Mouse (Mus musculus) liver, embryonic 14.5 days (tissue): ENCODE measurements at regions not wholly inside any gene's neighbourhood (a gene's known extent, or its start where the extent isn't known, plus 50 kb on each side); places are given as distances from the start of the nearest gene placed in this dataset.

Experiments
- ATAC-seq: fragments of 200-750 bp; cut with Nextera tagmentation; 2 replicates; pipeline ENCODE4 v1.8.0; 2017; ENCODE audit warnings: moderate number of reproducible peaks, mild to moderate bottlenecking, moderate library complexity; ENCODE audit not compliant: insufficient read depth
- DNase-seq, 3 experiments: peaks; one replicate each; pipeline ENCODE4 v3.0.0-alpha.2; 2012 to 2013; ENCODE audit warnings: low read depth in 3 of 3, low spot score in 3 of 3
- H3K27ac ChIP-seq: fragments of 300-500 bp; sonication (generic); 2 replicates; pipeline ENCODE4 v1.5.1; 2014; ENCODE audit warnings: moderate library complexity, mild to moderate bottlenecking, control low read depth, inconsistent platforms
- H3K27me3 ChIP-seq: fragments of 300-500 bp; sonication (generic); 2 replicates; pipeline ENCODE4 v1.6.1; 2014; ENCODE audit warnings: mild to moderate bottlenecking, low read length, moderate library complexity; ENCODE audit not compliant: control insufficient read depth, insufficient read depth
- H3K36me3 ChIP-seq: fragments of 300-500 bp; sonication (generic); replicated peaks from 2 replicates; pipeline ENCODE4 v1.6.1; 2014; ENCODE audit warnings: low read depth; ENCODE audit not compliant: control insufficient read depth, insufficient read depth
- H3K4me1 ChIP-seq, 2 experiments: fragments of 200-500 bp in 1 of 2; fragments of 300-500 bp in 1 of 2; sonication (generic) in 1 of 2; replicated peaks; 2 replicates each; pipeline ENCODE4 v1.6.1; 2012 to 2014; ENCODE audit warnings: antibody characterized with exemption in 1 of 2, inconsistent platforms in 1 of 2, low read length in 1 of 2; ENCODE audit not compliant: control insufficient read depth in 2 of 2, insufficient read depth in 2 of 2
- H3K4me2 ChIP-seq: fragments of 300-500 bp; sonication (generic); 2 replicates; pipeline ENCODE4 v1.6.1; 2014; ENCODE audit warnings: low read depth, mild to moderate bottlenecking, control low read depth, moderate library complexity
- H3K4me3 ChIP-seq, 2 experiments: fragments of 200-500 bp in 1 of 2; fragments of 300-500 bp in 1 of 2; sonication (generic) in 1 of 2; 2 replicates each; pipeline ENCODE4 v1.5.1; 2012 to 2014; ENCODE audit warnings: low read depth in 2 of 2, low read length in 2 of 2, mild to moderate bottlenecking in 2 of 2, control low read depth in 1 of 2, inconsistent platforms in 1 of 2, moderate library complexity in 1 of 2; ENCODE audit not compliant: insufficient read depth in 1 of 2
- H3K9ac ChIP-seq: fragments of 300-500 bp; sonication (generic); replicated peaks from 2 replicates; pipeline ENCODE4 v1.6.1; 2014; ENCODE audit warnings: mild to moderate bottlenecking, control low read depth, moderate library complexity
- H3K9me3 ChIP-seq: fragments of 300-500 bp; sonication (generic); 2 replicates; pipeline ENCODE4 v1.6.1; 2016; ENCODE audit warnings: low read length, mixed read lengths; ENCODE audit not compliant: control insufficient read depth
- CTCF ChIP-seq: IDR thresholded peaks from 2 replicates; pipeline ENCODE4 v1.5.1; 2016; ENCODE audit warnings: antibody characterized with exemption, low read depth, control low read depth
- EP300 ChIP-seq: IDR thresholded peaks from 2 replicates; pipeline ENCODE4 v1.6.1; 2016; ENCODE audit warnings: antibody characterized with exemption, low read depth
- WGBS: fragments of 180-500 bp; shearing (Covaris S2); extraction: QIAGEN DNeasy Blood & Tissue Kit; methylation state at CpG from one replicate; pipeline ENCODE4 v1.1.7; 2014; ENCODE audit not compliant: insufficient replicate concordance; 5-methylcytosine and 5-hydroxymethylcytosine counted together

- no peaks in the 10 kb centered on the region for H3K4me1 ChIP-seq
- ATAC-seq (no peak), DNase-seq (no peak)
- H3K36me3 ChIP-seq, result no peaks in the 10 kb centered on the region
- H3K27ac ChIP-seq, result no peak overlapping the region
- no peaks in the 10 kb centered on the region for H3K9me3 ChIP-seq
- no peak overlapping the region for H3K9ac ChIP-seq
- no peaks in the 10 kb centered on the region for H3K27me3 ChIP-seq
- TF ChIP-seq CTCF (no peak), EP300 (no peak)
- WGBS, result 49% methylated on average over 6 of the region's 6 CpGs
- no peak overlapping the region for H3K4me2 ChIP-seq
- no peak overlapping the region for H3K4me3 ChIP-seq
These were observed 51.2 kb upstream of the Ppp1r26 start for GRCm38 (mm10) chr2:28395391-28395790.
